Mouse (Mus musculus) kidney, adult 8-10 months (tissue): Measurements from ENCODE around the gene 1700025F22Rik.
A peak's percentile ranks its signal among the peaks of the same experiment; 100 is the strongest.
"Not testable (repeated sequence)": the region's sequence is repeated elsewhere in the genome, so short reads cannot be mapped to it uniquely, and the experiment has no call there.

Experiments used
- DNase-seq, 2 experiments: peaks; one replicate each; pipeline ENCODE4 v3.0.0; 2022

The 1700025F22Rik gene

GRCm38 (mm10) chr19:11165172-11165571 lies at the start of gene 1700025F22Rik:
Gene 1700025F22Rik (minus strand): TSS chr19:11165320.
- DNase-seq, result peak in 1 of 2 experiments; percentile 30

- no peak for DNase-seq
These were observed 31.4 kb upstream of the 1700025F22Rik start, which contains the start of gene Ms4a13 for GRCm38 (mm10) chr19:11196546-11196945. Gene Ms4a13 (minus strand): TSS chr19:11196737.

DNA sequence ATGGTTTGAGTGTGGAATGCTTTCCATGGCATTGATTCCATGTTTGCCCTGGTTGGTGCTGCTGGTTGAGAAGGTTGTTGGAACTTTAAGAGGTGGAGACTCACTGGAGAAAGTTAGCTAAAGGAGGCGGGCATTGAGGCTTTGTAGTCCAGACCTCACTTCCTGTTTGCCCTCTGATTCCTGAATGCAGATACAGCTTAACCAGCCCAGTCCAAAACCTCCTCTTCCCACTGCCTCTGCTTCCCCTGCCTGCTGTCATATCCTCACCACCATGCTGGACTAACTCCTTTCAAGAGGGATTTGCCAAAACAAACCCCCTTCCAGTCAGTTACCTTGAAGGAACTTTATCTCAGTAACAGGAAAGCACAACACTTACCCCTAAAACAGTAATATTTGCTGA lies 27.4 kb upstream of the 1700025F22Rik start:
- DNase-seq, result no peak

GRCm38 (mm10) chr19:11184121-11184520 lies 19.0 kb upstream of the 1700025F22Rik start:
- DNase-seq, result peak in 1 of 2 experiments; percentile 7

DNA sequence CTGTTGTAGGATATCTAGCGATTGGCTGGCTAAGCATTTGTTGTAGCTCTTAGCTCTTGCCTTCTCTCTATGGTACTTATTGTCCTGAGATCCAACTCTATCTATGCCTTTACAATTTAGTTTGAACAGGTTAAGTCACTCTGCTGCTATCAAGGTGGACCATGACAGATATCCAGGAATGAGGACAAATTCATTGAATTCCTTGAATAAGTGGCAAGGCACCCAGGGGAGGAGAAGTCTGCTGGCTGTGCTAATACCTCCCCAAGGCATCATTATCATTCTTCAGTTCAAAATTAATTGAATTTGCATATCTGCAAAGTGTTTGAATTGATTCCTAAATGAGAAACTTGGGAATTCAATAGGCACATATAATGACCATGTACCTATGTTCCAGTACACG lies 12.3 kb upstream of the 1700025F22Rik start:
- no peak for DNase-seq

DNA sequence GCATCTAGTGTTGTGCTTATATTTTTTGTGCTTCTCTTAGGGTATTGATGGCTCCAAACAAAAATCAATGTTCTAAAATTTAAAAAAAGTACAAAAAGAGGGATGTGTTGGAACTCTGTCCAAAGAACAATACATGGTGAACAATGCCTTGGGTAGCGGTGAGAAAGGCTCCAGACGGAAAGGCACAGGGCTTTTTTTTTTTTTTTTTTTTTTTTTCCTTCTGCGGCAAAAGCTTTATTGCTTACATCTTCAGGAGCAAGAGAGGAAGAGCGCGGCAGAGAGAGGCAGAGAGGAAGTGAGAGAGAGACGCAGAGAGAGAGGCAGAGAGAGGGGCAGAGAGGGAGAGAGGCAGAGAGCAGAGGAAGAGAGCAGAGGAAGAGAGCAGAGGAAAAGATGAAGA lies 7.2 kb downstream of the 1700025F22Rik start:
- not testable (repeated sequence) for DNase-seq

- DNase-seq, result no peak
These were observed 29.8 kb downstream of the 1700025F22Rik start for GRCm38 (mm10) chr19:11135336-11135735.

DNA sequence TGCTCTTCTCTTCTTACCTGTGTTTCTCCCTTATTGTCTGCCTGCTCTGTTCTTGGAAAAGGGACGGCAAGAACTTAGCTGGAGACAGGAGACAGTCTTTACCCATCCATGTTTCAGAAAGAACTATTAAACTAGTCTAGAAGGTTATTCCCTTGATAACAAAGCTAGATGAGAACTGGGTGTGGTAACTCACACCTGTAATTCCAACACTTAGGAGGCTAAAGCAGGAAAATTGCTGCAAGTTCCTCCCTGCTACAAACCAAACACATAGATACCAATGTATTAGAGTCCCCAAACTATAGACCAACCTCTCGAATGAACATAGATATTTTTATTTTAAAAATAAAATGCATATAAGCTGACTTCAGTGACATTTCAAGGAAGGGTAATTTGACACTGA lies 30.3 kb downstream of the 1700025F22Rik start:
- no peak for DNase-seq

- DNase-seq, result not testable (repeated sequence)
These were observed 34.3 kb downstream of the 1700025F22Rik start, which contains the start of gene 1700017D01Rik for GRCm38 (mm10) chr19:11130776-11131175. Gene 1700017D01Rik (minus strand): TSS chr19:11130876.

DNA sequence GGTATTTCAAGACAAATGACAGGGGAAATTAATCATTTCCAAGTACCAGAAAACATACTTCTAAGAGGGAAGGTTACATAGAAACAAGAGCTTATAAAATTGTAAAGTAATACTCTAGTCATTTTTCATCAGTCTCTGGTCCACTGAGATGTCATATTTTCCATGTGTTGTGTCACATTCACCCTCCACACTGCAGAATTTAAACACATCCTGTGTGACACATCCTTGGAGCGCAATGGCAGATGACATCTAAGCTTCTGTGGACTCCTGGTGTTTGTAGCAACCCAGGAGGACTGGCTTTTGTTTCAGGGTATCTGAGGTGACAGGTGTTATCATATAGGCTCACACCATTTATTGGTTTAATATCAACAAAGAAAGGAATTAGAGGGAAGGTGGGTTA lies 35.4 kb downstream of the 1700025F22Rik start:
- DNase-seq, result no peak

- DNase-seq, result not testable (repeated sequence)
These were observed 44.1 kb downstream of the 1700025F22Rik start for GRCm38 (mm10) chr19:11121016-11121420.

- no peak for DNase-seq
These were observed 45.8 kb downstream of the 1700025F22Rik start for GRCm38 (mm10) chr19:11119338-11119737.

DNA sequence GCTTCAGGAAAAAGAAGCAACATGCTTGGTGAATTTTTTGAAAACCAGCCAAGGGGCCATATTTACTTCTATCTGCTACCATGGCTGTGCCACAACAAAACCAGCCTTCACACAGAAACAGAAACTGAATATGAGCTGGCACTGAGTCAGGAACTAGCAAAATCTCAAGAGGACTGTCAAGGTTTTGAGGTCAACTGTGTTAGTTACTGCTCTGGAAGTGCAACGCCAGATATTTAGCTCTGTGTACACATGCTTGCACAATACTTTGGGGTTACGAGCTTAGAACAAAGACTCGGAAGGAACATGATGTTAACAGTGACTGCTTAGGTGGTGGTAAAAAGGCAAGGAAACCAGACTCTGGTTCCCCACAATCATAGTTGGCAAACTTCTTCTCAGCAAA lies 57.4 kb downstream of the 1700025F22Rik start:
- no peak for DNase-seq

GRCm38 (mm10) chr19:11101880-11102279 lies 63.2 kb downstream of the 1700025F22Rik start:
- no peak for DNase-seq

GRCm38 (mm10) chr19:11098401-11098800 lies 66.7 kb downstream of the 1700025F22Rik start:
- DNase-seq, result no peak

DNA sequence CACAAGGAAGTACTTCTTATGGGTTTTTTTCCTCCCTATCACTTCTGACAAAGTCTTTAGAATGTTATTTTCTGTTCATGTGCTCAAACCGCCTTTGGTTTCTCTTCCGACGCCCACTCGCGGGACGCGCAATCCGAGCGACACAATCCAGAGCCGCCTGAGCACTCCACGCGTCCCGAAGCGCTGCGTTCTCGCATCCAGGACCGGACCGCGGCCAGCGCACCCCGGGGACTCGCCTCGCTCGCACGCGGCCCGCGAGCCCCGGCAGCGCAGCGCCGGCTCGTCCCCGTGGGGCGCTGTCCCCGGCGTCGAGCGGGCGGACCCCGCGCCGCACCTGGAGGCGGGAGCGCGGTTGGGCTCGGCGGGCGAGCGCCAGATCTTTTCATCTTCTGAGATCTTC lies 73.0 kb downstream of the 1700025F22Rik start:
- DNase-seq, result not testable (repeated sequence)
